Mouse (Mus musculus) thymus, postnatal 25 days (tissue): ENCODE data around the gene Unk.

ENCODE experiments used
- DNase-seq: peaks from one replicate; pipeline ENCODE4 v3.0.0; 2022

The Unk gene

GRCm38 (mm10) chr11:116030898-116031845 lies 1.1 kb downstream of the Unk start:
- DNase-seq, result no peak

- no peak for DNase-seq
Measured at GRCm38 (mm10) chr11:116034584-116034983, 4.5 kb downstream of the Unk start.

GRCm38 (mm10) chr11:116036671-116037070 lies 6.5 kb downstream of the Unk start:
- no peak for DNase-seq

- DNase-seq, result no peak
Measured at GRCm38 (mm10) chr11:116037826-116038225, 7.7 kb downstream of the Unk start.

GRCm38 (mm10) chr11:116040593-116040992 lies 10.5 kb downstream of the Unk start:
- DNase-seq, result no peak

- no peak for DNase-seq
Measured at GRCm38 (mm10) chr11:116041833-116042232, 11.7 kb downstream of the Unk start.

GRCm38 (mm10) chr11:116042372-116043138 lies 12.4 kb downstream of the Unk start:
- no peak for DNase-seq

- no peak for DNase-seq
Measured at GRCm38 (mm10) chr11:116043286-116043685, 13.2 kb downstream of the Unk start.

- DNase-seq, result no peak
Measured at GRCm38 (mm10) chr11:116045173-116045572, 15.1 kb downstream of the Unk start.

- no peak for DNase-seq
Measured at GRCm38 (mm10) chr11:116049610-116050009, 19.5 kb downstream of the Unk start.

GRCm38 (mm10) chr11:116050196-116050595 lies 20.1 kb downstream of the Unk start:
- no peak for DNase-seq

GRCm38 (mm10) chr11:116053510-116054229 lies 23.5 kb downstream of the Unk start:
- DNase-seq, result no peak

- DNase-seq, result no peak
Measured at GRCm38 (mm10) chr11:116055873-116056272, 25.8 kb downstream of the Unk start.

- no peak for DNase-seq
Measured at GRCm38 (mm10) chr11:116057237-116057881, 27.2 kb downstream of the Unk start.

GRCm38 (mm10) chr11:116058022-116058614 lies 28.0 kb downstream of the Unk start:
- DNase-seq, result no peak

GRCm38 (mm10) chr11:116058868-116059690 lies 29.0 kb downstream of the Unk start:
- no peak for DNase-seq

GRCm38 (mm10) chr11:116059691-116060025 lies 29.5 kb downstream of the Unk start:
- DNase-seq, result no peak

- DNase-seq, result no peak
Measured at GRCm38 (mm10) chr11:116060596-116060995, 30.5 kb downstream of the Unk start.

- DNase-seq, result no peak
Measured at GRCm38 (mm10) chr11:116061641-116062415, 31.7 kb downstream of the Unk start.

GRCm38 (mm10) chr11:116062521-116062920 lies 32.4 kb downstream of the Unk start:
- no peak for DNase-seq

GRCm38 (mm10) chr11:116063562-116063961 lies 33.4 kb downstream of the Unk start:
- DNase-seq, result no peak
